Mouse (Mus musculus): ENCODE results near the gene Psmc3. TPM values are rescaled to one million over a fixed set of nuclear protein-coding genes. Genes with fewer than 3 reads are reported as not detected.

Psmc3 gene
- total RNA-seq, 2 experiments from 2014 or later, result 209 to 241 TPM

GRCm38 (mm10) chr2:91077957-91078313 lies 24.1 kb downstream of the Psmc3 start:
- intact Hi-C loops (cut with DNase I), result no loop called here
- DNase-seq (ENCODE audit: low spot score), result no peak

GRCm38 (mm10) chr2:91078314-91079025 lies 24.7 kb downstream of the Psmc3 start:
- intact Hi-C loops (cut with DNase I), result no loop called here
- DNase-seq (ENCODE audit: low spot score), result no peak

- intact Hi-C loops (cut with DNase I), result no loop called here
- no peak for DNase-seq (ENCODE audit: low spot score)
Measured at GRCm38 (mm10) chr2:91079026-91079384, 25.2 kb downstream of the Psmc3 start.

- intact Hi-C loops (cut with DNase I), result no loop called here
- DNase-seq (ENCODE audit: low spot score), result no peak
Measured at GRCm38 (mm10) chr2:91080784-91081513, 27.1 kb downstream of the Psmc3 start.

- no peak for DNase-seq (ENCODE audit: low spot score)
- intact Hi-C loops (cut with DNase I), result no loop called here
Measured at GRCm38 (mm10) chr2:91081775-91082695, 28.2 kb downstream of the Psmc3 start, which contains the start of gene Spi1. TSS of gene Spi1 (plus strand) at chr2:91082390.

GRCm38 (mm10) chr2:91082844-91083243 lies 29.0 kb downstream of the Psmc3 start:
- DNase-seq (ENCODE audit: low spot score), result peak; percentile 54
- intact Hi-C loops (cut with DNase I), result no loop called here

GRCm38 (mm10) chr2:91083366-91083940 lies 29.6 kb downstream of the Psmc3 start:
- DNase-seq (ENCODE audit: low spot score), result no peak

GRCm38 (mm10) chr2:91084179-91084820 lies 30.5 kb downstream of the Psmc3 start:
- DNase-seq (ENCODE audit: low spot score), result no peak
- intact Hi-C loops (cut with DNase I), result no loop called here

More at GRCm38 (mm10) chr2:91083366-91083940, 29.6 kb downstream of the Psmc3 start:
- intact Hi-C loops (cut with DNase I), result no loop called here

- intact Hi-C loops (cut with DNase I), result no loop called here
- no peak for DNase-seq (ENCODE audit: low spot score)
Measured at GRCm38 (mm10) chr2:91085494-91086391, 31.9 kb downstream of the Psmc3 start.

- intact Hi-C loops (cut with DNase I), result no loop called here
- no peak for DNase-seq (ENCODE audit: low spot score)
Measured at GRCm38 (mm10) chr2:91086392-91087237, 32.8 kb downstream of the Psmc3 start.

GRCm38 (mm10) chr2:91087453-91087852 lies 33.6 kb downstream of the Psmc3 start:
- DNase-seq (ENCODE audit: low spot score), result no peak
- intact Hi-C loops (cut with DNase I), result no loop called here

- intact Hi-C loops (cut with DNase I), result no loop called here
- no peak for DNase-seq (ENCODE audit: low spot score)
Measured at GRCm38 (mm10) chr2:91088987-91089386, 35.2 kb downstream of the Psmc3 start.

- intact Hi-C loops (cut with DNase I), result no loop called here
Measured at GRCm38 (mm10) chr2:91090208-91090607, 36.4 kb downstream of the Psmc3 start.

GRCm38 (mm10) chr2:91090827-91091226 lies 37.0 kb downstream of the Psmc3 start:
- intact Hi-C loops (cut with DNase I), result no loop called here
- no peak for DNase-seq (ENCODE audit: low spot score)

More at GRCm38 (mm10) chr2:91090208-91090607, 36.4 kb downstream of the Psmc3 start:
- no peak for DNase-seq (ENCODE audit: low spot score)

GRCm38 (mm10) chr2:91096524-91096923 lies 42.7 kb downstream of the Psmc3 start:
- no peak for DNase-seq (ENCODE audit: low spot score)
- intact Hi-C loops (cut with DNase I), result no loop called here

- intact Hi-C loops (cut with DNase I), result no loop called here
- DNase-seq (ENCODE audit: low spot score), result no peak
Measured at GRCm38 (mm10) chr2:91097015-91097414, 43.2 kb downstream of the Psmc3 start.

- intact Hi-C loops (cut with DNase I), result no loop called here
- no peak for DNase-seq (ENCODE audit: low spot score)
Measured at GRCm38 (mm10) chr2:91098156-91098555, 44.3 kb downstream of the Psmc3 start.
